Mouse (Mus musculus) large intestine, adult 2 months (tissue): Measurements from ENCODE around the gene Inhbc. TPM values are rescaled to one million over a fixed set of nuclear protein-coding genes. Genes with fewer than 3 reads are reported as not detected.

Experiments
- DNase-seq: peaks from one replicate; pipeline ENCODE4 v3.0.0-alpha.2; 2012; ENCODE audit warnings: low read depth, low spot score
- WGBS: fragments of 180-500 bp; shearing (Covaris S2); methylation state at CpG from one replicate; pipeline ENCODE4 v1.1.7; 2018; 5-methylcytosine and 5-hydroxymethylcytosine counted together
- polyA plus RNA-seq: library from polyadenylated mRNA; depleted of rRNA; stranded (reverse); fragments of >200 nt; gene quantifications from 2 replicates; pipeline ENCODE4 v1.2.3, GENCODE M21; 2012; rRNA removed

Gene Inhbc
- not detected in 2 replicates for polyA plus RNA-seq

DNA sequence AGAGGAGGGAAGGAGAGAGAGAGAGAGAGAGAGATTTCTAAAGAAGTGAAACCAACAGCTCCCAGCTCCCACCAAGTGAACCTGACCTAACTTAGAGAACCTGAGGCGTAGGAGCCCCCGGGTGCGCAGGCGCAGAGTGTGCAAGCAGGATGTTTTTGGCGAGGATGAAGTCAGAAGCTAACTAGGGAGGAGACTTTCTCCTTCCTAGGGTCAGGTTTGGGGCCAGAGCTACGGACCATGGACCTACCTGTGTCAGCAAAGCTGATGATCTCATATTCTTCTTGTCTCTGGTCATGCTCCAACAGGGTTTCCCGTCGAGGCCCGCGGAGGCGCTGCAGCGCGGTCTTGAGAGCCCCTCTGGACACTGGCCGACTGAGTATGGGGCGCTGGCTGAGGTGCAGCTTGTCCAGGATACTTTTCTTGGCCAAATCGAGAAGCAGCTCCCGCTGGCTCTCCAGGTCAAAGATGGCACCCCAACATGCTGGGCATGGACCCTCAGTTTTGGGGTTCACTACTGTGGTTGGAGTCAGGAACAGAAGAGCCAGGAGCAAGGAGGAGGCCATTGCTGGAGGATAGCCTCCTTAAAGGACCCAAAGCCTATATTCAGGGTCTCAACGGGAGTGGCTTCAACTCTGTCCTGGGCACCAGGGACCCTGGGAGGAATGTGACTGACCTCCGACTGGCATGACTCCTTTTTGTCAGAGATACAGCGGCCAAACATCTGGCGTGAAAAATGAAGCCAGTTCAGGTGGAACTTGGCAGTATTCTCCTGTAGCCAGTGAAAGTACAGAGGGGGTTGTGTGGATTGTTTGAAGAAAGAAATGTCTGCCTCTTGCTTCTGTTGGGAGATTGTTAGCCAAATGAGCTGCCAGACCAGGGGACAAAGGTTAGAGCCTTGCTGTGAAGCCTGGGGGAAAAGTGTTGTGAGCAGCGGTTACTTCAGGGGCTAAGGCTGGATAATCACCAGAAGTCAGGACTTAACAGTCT, at the start of gene Inhbc:
Inhbc (minus strand) TSS at position 598 of the 987 bp plus-strand sequence.
- no peak for DNase-seq
- WGBS: 81% methylated on average over 22 of the region's 22 CpGs

DNA sequence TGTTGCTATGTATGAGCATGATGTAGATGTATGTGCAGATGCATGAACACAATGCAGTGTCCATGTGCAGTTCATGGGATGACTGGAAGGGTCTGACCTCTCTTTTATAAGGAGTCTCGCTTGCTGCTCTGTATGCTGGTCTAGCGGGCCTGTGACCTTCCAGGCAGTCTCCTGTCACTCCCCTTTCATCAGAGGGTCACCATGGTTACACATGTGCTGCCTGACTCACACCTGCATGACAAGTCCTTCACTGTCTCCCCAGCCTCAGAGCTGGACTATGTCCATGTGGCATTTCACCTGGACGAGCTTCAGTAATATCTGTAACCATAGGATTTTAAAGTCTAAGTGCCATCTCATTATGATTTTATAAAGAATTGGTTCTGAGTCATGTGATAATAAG, 43.9 kb upstream of the Inhbc start:
- WGBS: 80% methylated on average over 3 of the region's 3 CpGs
- DNase-seq: no peak

DNA sequence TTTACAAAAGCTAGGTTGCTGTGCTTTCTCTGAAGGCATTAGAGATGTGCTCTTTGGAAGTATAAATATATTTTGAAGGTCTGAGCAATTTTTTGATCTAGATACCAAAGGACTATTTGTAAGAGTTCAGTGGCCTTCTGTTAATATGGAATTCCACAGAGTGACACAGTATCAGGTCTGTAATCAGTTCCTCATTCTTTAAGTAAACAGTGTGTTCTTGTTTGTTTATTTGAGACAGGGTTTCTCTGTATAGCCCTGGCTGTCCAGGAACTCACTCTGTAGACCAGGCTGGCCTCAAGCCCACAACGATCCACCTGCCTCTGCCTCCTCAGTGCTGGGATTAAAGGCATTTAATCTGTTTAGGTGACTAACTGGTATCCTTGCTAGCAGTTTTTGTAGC, 43.4 kb upstream of the Inhbc start:
- no peak for DNase-seq
- 61% methylated on average over 1 of the region's 1 CpGs for WGBS

DNA sequence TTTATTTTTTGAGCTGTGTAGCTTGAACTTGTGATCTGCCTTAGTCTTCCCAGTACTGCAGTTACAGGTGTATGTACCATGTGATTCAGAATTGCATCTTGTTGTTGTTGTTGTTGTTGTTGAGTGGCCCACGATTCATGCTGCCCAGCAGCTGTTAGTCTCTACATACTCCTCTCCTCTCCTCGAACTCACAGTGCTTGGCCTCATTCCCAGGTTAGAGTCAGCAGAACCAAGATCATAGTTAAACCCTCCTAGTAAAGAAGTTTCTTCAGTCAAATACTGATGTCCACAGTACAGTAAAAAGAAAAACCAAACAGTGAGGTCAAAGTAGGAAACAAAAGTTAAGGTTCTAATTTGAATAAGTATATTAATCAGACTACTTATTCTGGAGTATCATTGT, 42.5 kb upstream of the Inhbc start:
- no peak for DNase-seq
- 26% methylated on average over 2 of the region's 2 CpGs for WGBS

DNA sequence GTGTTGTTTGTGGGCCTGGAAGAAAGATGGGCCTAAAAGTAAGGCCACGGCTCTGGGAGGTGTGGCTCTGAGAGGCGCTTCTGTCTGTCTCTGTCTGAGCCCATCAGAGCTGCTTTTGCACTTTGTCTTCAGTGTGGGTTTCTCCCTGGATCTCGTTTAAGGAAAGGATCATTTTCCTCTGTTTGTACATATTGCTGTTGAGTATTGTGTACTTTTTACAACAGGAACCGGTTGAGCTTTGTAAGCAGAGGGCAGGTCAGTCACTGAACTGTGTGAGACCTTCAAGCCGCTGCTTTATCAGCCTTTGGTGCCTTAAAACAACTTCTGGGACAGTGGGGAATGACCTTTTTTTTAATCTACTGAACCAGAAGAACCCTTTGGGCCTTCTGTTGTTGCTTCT, 41.9 kb upstream of the Inhbc start:
- WGBS: 40% methylated on average over 5 of the region's 5 CpGs
- DNase-seq: no peak

DNA sequence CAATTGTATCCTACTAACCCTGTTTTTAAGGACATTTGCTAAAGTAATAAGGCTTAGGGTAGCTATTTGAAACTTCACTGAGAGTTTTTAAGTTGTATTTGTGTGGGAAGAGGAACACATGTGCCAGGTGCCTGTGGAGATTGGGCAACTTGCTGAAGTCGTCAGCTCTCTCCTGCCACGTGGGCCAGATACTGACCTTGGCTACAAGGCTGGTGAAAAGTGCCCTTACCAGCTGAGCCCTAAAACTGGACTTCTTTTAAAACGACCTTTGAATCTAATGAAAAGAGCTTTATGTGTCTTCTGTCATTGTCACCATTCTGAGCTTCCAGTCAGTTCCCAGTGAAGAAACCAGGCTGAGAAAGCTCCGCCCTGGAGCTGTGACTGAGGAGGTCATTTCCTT, 37.2 kb upstream of the Inhbc start:
- no peak for DNase-seq
- 49% methylated on average over 4 of the region's 4 CpGs for WGBS

DNA sequence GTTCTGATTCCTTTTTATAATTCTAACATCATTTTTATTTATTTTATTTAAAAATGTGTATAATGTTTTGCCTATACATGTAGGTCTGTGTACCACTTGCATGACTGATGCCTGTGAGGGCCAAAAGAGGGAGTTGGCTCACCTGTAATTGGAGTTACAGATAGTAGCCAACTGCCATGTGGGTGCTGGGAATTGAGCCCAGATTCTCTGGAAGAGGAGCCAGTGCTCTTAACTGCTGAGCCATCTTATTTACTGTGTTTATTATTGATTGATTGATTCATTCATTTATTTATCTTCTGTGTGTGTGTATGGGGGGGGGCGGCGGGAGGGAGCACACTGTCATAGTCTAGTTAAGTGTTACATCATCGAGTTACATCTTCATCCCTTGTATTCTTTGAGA, 34.5 kb upstream of the Inhbc start:
- no peak for DNase-seq

DNA sequence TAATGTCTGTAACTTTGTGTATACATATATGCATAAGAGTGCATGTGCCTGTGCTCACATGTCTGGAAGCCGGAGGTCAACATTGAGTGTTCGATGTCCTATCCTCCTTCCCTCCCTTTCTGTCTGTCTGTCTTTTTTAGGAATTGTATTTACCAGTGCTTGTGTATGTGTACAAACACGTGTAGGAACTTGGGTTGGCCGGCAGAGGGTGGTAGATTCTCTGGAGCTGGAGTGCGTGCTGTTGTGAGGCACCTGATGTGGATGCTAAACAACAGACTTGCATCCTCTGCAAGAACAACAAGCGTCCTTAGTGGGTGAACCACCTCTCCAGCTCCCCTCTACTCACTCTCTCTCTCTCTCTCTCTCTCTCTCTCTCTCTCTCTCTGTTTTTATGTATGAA, 21.5 kb upstream of the Inhbc start:
- WGBS: 72% methylated on average over 6 of the region's 6 CpGs
- DNase-seq: no peak

More for the DNA sequence above, 34.5 kb upstream of the Inhbc start:
- WGBS: 93% methylated on average over 3 of the region's 3 CpGs

DNA sequence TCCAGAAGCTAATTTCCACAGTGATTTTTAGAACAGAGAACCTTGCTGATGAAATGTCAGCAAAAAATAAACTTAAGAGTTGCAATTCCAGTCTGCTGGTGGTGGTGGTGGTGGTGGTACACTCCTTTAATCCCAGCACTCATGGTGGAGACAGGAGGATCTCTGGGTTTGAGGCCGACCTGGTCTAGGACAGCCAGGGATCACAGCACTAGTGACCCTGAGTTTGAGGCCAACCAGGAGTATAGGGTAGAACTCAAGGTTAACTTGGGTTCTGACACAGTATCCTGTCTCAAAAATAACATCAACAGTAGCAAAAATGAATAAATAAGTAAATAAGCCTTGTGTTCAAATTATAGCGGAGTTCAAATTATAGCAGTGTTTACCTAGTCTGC, 11.5 kb upstream of the Inhbc start:
- WGBS: 52% methylated on average over 2 of the region's 2 CpGs
- no peak for DNase-seq

DNA sequence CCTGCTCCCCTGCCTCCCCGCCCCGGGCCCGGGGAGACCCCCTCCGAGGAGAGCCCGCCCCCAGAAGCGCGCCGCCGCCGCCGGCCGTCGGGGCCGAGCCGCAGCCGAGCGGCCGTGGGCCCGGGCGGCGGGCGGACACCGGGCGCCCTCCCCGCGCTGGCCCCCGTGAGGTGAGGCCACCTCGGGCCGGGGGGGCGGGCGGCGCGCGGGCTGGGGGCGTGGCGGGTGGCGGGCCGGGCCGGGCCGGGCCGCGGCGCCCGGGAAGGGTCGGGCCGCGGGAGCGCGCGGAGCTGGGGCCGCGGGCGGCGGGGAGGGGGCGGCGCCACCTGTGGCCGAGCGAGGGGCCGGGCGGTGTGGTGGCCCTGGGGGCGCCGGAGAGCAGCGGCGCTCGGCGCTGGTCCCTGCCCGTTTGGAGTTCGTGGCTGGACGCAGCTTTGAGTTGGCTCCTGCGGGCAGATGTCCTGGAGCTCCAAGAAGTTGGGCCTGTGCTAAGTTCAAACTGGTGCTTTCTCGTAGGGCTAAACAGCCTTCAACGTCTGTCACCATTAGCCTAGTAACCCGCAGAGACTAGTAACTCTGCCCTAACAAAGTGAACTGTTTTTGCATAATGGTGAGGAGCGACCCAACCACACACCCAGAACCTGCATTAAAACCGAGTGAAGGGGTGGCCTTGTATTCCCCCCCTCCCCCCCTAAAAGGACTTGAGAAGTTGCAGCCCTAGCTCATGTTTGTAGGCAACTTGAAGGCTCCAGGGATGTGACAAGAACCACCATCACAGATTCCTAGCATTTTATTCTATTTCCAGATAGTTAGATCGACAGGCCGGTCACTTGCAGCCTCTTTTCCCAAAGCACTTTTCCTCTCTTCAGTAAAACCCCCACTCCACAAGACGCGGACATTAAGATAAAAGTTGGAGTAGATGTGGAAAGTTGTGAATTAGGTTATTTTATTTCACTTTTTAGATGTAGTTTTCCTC, 10.8 kb upstream of the Inhbc start:
- 2% methylated on average over 48 of the region's 79 CpGs for WGBS
- peak; percentile 14 for DNase-seq

DNA sequence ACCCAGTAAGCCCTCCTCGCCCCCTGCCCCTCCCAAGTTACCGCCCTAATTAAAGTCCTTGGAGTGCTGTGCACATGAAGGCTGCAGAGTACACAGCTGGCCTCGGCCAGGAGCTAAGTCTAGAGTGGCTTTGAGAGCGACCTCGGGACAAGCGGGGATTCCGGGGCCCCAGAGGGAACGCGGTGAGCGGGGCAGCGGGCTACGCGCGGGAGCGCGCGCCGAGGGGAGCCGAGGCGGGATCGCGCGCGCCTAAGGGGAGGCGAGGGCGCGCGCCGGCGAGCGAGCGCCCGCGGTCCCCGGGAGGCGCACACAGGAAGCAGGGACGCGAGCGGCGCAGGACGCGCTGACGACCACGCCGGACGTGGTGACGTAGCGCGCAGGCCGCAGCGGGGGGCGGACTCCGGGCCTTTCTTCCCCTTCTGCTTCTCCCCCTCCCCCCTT, 10.0 kb upstream of the Inhbc start, which contains the start of gene R3hdm2:
R3hdm2 (plus strand) TSS at position 77 of the 441 bp plus-strand sequence.
- 0% methylated on average over 47 of the region's 53 CpGs for WGBS
- DNase-seq: peak; percentile 50

DNA sequence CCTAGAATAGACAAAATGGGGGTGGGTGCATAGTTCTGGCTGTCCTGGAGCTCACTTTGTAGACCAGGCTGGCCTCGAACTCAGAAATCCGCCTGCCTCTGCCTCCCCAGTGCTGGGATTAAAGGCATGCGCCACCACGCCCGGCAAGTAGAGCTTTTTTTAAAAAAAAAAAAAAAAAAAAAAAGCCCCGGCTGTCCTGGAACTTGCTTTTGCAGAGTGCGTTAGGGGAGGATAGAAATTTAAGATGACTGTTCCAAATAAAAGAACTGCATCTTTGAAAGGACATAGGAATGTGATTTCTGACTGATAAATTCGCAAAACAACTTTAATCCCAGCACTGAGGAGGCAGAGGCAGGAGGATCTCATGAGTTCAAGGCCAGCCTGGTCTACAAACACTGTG, 9.4 kb upstream of the Inhbc start:
- no peak for DNase-seq
- 80% methylated on average over 8 of the region's 8 CpGs for WGBS

DNA sequence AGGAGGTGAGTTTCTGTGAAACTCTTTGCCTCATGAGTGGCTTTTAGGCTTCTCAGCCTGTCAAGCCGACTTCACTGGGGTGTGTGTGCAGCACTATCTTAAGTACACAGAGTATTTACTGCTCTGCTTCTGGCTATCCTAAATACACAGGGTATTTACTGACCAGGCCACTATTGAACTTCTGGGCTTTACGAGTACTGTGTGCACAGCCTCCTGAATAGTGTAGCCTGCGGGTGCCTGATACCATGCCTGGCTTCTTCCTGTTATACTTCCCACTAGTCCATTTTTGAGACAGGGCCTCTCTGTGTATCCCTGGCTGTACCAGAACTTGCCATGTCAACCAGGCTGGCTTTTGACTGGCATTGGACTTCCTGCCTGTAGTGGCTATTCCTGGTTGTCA, 7.5 kb upstream of the Inhbc start:
- 30% methylated on average over 3 of the region's 3 CpGs for WGBS
- no peak for DNase-seq

DNA sequence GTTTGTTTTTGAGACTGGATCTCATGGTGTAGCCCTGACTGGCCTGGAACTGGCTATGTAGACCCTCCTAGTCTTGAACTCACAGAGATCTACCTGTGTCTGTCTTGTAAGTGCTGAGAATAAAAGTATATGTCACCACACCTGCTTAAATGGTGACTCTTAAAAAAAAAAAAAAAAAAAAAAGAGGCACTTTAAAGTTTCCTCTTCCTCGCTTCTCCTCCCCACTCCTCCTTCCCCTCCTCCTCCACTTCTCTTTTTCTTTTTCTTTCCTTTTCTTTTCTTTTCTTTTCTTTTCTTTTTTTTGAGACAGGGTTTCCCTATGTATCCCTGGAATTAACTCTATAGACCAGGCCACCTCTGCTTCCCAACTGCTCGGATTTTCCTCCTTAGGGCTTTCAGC, 792 bp upstream of the Inhbc start:
- WGBS: 81% methylated on average over 2 of the region's 2 CpGs
- DNase-seq: no peak

DNA sequence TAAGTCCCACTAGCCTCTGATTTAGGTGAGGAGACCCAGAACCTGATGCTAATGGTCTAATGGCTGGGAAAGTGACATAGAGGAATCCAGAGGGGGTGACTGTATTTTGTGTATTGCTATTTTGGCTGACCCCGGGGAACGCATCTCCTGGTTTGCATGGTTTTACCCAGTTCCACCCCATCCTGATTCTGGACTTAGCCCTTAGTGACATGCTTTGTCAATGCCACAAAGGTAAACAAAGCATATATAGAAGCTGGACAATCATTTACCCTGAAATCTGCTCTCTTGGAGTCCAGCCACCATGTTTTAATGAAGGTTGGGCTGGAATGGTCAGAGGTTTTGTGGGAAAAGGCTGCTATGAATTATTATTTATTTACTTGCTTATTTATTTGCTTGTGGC, 2.0 kb downstream of the Inhbc start:
- WGBS: 41% methylated on average over 2 of the region's 2 CpGs
- no peak for DNase-seq

DNA sequence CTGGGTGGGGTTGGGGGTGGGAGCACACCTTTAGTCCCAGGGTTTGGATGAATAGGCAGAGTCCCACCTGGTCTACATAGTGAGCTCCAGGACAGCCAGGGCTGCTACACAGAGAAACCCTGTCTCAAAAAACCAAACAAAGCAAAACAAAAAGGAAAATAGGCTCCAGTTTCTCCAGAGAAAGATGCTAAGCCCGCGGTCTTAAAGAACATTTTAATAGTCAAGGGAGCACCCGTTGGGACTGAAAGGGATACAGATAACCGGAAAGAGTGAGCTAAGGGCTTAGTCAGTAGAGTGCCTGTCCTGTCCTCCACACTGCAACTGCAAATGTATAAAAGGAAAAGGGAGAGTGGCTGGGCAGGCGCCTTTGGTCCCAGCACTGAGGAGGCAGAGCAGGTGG, 3.1 kb downstream of the Inhbc start:
- WGBS: 84% methylated on average over 5 of the region's 5 CpGs
- DNase-seq: no peak

DNA sequence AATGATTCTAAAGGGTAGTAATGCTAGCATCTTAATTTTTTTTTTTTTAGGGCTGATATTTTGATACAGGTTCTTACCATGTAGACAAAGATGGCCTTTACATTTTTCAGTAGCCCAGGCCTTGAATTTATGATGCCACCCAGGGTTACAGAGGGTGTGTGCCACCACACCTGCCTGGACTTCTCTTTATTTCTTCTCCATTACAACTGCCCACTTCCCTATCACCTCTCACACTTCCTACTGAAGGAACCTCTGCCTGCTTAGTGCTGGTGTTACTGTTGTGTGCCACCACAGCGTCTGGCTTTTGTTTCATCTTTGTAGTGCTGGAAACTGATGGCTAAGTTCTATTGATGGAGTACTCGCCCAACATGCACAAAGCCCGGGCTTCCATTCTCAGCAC, 9.5 kb downstream of the Inhbc start:
- WGBS: 76% methylated on average over 3 of the region's 3 CpGs
- no peak for DNase-seq

DNA sequence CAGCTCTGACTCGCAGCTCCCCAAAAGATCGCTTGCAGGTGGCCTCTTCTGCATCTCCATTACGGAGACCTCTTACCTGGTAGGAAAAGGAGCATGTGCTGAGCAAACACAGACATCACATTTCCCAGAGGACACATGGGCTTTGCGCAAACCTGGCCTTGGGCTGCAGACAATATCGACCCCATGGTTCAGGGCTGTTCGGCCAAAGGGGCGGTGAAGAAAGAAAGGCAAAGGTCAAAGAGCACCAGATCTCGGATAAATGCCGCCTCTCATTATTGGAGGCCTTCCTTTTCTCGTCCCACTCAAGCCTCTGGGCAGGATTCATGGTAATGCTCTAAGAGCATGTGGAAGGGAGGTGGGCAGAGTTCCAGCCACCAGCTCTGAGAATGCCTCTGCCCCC, 14.9 kb downstream of the Inhbc start:
- WGBS: 52% methylated on average over 10 of the region's 10 CpGs
- no peak for DNase-seq

DNA sequence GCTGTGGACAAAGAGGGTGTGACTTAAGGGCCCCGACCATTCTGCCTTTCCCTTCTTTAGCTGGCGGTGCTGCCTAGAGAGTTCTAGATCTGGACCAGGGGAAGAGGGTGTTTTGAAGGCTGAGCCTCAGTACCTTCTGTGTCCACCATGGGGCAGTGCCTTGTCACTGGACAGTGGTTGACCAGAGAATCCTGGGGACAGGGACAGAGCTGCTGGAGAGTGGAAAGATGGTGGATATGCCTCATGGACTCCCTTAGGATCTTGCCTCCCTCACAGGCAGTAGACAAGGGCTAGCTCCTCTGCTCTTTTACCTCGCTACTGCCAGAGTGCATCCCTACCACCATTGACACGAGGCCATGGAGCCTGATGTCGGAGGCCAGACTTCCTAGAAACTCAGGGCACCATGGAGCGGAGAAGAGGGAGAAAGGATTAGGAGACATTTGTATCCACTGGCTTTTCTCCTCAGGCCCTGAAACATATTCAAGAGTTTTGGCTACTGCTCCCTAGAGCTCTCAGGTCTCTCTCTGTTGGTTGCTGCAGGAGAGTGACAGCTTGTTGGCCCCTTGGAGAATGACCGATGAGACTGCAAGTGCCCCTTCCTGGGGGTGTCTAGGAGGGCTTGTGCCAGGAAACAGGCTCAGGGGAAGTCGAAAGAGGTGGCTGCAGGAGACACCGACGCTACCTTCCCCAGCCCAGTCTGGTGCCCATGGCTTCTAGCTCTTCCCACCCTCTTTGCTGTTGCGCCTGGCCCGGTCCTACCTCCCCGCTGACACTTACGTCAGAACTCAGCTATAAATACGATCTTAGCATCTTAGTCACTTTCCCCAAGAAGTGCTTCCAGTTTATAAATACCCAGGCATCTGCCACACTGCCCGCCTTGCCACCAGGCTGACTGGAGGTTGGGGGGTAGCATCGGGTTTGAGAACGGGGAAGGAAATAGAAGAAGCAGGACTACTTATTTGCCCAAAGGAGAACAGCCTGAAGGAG, 16.0 kb downstream of the Inhbc start, which contains the start of gene Inhbe:
Inhbe (minus strand) TSS at position 503 of the 987 bp plus-strand sequence.
- no peak for DNase-seq
- 72% methylated on average over 18 of the region's 18 CpGs for WGBS
